Mouse (Mus musculus) frontal cortex, postnatal 36 days (tissue): Measurements from ENCODE around the gene Lin28b.
"Not testable (repeated sequence)": the region's sequence is repeated elsewhere in the genome, so short reads cannot be mapped to it uniquely, and the experiment has no call there.

ENCODE experiments used
- DNase-seq, 2 experiments: peaks; one replicate each; pipeline ENCODE4 v3.0.0; 2022; ENCODE audit warnings: low spot score in 2 of 2

Gene Lin28b

DNA sequence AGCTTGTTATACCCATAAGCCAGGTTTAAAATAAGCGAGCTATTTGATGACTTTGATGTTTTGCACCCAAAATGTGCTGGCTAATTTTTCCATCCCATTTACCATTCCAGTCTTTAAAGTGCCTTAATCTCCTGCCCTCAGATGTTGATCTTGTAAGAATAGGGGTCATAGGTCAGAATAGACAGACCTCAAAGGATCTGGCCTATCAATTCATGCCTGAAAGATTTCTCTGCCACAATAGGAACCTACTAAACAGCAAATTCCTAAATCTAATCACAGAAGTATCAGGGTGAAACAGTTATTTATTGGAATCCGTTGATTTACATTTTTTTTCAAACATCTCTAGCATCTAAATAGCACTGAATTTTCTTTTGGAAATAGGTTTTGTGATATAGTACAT, 74.5 kb downstream of the Lin28b start:
- DNase-seq, result no peak

DNA sequence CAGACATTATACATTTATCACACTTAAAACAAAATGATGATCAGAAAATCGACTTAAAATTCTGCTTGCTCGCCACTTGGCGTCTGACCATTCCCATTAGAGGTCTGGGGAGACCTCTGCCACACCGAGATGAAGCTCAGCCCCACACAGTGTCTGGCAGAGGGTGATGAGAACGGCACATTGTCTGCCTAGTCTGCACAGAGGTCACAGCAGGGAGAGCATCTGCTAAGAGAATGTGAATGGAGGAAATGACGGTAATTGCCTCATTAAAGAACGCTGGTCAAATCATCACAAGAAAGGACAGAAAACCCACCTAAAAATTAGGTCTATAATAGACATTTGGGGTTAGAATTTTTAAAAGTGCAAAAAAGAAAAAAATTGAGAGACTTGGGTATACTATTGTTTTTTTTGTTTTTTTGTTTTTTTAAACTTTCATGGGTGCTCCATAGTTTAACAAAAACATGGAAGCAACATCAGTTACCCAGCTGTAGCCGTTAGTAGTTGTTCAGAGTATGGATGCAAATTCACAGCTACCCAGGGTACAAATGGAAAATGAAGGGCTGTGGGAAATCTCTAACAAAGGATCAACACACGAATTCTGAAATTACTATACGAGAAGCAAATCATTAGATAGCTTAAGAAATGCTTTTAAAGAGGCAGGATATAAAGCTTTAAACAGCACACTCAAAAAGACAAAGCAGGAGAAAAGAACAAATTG, 75.4 kb downstream of the Lin28b start:
- DNase-seq, result no peak

DNA sequence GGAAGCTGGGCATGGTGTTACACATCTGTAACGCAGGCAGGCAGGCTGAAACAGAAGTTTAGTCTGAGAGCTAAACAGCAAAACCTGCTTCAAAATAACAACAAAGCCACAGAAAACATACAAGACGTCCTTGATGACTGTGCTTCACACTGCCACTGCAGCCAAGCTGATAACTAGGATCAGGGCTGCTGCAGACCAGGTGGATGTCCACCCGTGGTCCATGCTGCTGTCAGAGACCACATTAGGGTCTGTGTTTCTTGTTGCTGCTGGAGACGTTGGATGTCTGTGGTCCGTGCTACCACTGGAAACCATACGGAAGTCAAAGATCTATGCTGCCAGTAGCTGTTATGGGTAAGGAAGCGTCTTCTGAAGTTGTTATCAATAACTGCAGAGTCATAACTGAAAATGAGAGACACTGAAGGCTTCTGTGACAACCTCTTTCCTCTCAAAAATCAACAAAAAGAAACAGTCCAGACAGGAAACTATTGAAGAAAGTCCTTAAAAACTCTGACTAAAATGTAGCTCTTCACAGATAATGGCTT, 86.4 kb downstream of the Lin28b start:
- DNase-seq, result no peak

DNA sequence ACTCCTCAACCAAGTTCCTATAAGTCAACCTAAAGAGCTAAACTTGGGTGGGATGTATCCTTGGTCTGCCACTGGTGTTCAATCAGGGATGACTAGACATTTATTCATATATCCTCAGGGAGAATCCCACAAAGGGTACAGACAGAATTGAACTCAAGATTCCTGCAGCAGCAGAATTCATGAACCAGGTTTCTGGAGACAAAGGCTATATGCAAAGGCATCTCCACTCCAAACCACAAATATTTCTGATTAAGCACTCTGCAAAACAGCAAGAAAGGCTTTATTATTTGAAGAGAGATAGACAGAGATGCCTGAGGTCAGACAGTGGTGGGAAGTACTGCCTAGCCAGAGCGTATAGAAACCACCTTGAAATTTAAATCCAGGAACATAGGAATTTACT, 88.0 kb downstream of the Lin28b start:
- no peak for DNase-seq

DNA sequence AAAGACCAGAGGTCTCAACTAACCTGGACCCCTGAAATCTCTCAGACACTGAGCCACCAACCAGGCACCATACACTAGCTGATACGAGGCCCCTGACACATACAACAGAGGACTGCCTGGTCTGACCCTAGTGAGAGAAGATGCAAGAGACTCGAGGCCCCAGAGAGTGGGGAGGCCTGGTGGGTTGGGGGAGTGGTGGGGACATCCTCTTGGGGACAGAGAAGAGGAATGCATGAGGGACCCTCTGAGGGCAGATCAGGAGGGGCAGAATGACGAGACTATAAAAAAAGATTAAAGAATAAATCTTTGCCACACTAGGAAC, 103.6 kb downstream of the Lin28b start:
- no peak for DNase-seq

DNA sequence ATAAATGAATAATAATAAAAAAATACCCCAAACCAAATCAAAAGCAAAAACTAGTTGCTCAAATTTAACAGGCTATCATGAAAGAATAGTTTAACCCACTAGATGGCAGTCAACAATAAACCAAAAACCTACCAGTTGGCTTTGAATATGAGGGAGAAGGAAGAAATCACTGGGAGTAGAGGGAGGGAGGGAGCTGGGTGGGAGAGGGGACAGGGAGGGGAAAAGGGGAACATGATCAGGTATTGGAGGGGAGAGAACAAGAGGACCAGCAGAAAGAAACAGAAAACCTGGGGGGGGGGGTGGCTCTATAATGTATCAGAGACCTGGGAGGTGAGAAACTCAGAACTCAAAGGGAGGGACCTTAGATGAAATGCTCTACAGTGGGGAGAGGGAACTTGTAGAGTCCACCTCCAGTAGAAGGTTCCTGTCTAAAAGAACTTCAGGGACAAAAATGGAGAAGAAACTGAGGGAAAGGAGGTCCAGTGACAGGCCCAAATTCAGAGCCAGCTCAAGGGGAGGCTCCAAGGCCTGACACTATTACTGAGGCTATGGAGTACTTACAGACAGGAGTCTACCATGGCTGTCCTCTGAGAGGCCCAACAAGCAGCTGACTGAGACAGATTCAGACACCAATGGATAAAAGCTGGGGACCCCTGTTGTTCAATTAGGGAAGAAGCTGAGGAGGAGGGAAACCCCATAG, 104.1 kb downstream of the Lin28b start:
- DNase-seq, result no peak

DNA sequence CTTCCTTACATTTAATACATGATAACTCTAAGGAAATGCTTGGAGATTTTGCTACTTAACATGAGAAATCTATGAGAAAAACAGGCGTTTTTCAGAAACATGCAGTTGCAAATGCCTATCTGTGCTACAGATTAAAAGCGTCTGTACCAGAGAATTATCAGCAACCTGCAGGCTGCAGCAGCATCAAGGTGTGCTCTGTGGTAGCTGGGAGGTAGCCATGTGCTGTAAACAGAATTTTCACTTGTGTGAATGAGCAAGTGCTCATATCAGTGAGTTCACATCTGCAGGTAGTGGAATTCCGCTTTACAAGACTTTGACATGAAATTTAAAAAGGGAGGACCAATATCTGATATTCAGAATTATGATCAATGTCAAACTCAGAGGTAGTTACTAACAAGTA, 107.9 kb downstream of the Lin28b start:
- no peak for DNase-seq

DNA sequence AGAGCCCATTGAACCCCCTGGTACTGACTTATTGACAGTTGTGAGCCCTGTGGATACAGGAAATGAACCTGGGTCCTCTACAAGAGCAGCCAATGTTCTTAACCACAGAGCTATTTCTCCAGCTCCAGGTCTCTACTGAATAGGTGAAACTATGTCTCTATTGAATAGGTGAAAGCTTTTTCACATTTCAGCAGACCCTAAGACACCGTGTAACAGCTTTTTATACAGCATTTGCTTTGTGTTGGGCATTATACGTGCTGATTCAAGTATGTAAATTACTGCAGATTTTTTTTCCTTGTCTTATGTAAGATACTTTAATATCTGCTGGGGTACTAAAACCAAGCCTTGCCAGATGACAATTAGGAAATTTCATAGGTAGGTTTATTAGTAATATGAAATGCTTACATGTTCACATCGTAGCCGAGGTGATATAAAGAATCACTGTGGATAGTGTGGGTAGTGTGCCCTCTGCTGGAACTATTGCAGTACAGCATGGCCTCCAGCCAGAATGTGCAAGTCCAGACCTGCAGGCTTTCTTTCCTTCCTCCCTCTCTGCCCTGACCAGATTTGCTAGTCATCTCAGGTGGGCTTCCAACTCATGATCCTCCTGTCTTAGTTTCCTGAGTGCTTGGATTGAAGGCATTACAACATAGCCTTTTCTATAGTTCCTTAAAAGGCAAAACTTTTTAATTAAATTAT, 113.1 kb downstream of the Lin28b start:
- peak; percentile 65 to 79 for DNase-seq

DNA sequence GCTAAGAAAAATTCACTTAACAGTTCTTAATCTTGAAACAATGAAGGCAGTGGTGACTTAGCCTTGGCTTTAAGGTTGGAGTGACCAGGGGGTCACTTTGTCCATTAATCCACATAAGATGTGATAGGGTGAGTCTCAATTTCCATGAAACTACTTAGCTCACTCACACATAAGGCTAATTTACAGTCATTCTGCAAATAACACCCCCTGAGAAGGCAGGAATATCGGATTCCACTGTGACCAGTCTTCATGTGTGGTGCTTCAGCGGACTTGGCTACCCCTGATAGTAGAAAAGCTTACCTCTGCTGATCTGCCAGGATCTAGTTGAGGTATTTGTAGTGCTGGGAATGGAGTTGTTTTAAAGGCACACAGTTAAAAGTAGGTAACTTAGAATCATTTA, 115.7 kb downstream of the Lin28b start:
- no peak for DNase-seq

DNA sequence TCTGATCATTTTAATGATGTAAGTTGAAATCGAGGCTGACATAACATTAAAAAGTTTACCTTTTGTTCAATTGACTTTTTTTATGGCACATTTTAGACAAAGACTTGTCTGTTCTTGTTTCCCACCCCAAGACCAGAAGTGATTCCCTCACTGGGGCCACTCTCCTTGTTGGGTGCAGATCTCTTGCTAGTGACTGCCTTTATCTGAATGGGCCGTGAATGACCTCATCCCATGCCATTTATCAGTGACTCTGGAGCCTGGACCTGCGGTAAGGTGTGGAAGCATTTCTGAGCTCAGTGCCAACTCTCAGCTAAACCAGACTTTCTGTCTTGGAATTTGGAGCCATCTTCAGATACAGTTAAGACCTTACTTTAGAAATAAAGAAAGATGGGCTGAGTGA, 116.6 kb downstream of the Lin28b start:
- DNase-seq, result no peak

DNA sequence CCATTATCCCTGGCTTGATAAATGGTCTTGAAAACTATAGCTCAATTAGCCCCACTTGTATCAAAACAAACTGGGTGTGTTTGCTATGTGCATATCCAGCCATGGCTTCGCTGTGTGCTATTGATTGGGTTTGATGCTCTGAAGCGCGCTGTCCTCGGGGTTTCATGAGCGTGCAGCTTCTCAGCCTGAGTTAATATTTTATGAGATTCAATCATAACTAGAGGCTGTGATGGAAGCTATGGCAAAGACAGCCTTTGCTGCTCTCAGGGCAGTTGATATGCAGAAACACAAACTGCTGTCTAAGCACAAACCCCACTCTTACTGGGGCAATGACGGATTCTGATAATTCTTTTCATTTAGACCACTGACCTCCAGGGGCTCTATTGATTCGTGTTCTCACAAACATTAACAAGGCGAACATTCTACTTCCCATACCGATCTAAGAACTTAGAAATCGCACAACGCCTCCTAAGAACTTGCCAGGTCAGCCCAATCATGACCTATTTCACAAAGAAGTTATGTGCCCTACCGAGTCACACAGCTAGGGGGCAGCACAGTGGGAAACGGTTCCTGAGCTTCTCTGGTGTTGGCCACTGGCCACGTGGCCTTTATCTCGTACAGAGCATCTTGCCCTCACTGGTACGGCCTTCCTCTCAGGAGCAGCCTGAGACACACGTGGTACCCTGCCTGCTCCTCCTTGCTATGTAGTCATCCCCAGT, 119.0 kb downstream of the Lin28b start:
- DNase-seq, result no peak

DNA sequence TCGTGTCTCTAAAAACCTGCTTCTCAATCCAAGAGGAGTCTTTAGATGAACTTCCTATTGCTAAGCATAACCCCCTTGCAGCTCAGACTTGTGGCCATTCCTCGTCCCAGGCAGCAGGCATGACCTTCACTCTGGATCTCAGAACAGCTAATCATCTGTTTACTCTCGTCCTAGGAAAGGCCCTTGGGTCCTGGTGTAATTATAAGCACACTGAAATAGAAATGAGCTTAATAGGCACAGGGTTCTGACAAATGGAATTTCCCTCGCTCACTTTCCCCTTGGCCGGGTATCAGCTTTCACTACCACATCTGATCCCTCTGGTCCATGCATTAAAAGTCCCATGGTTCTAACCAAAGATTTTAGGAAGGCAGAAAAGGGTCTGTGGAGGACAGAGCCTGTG, 122.8 kb downstream of the Lin28b start:
- DNase-seq, result no peak

DNA sequence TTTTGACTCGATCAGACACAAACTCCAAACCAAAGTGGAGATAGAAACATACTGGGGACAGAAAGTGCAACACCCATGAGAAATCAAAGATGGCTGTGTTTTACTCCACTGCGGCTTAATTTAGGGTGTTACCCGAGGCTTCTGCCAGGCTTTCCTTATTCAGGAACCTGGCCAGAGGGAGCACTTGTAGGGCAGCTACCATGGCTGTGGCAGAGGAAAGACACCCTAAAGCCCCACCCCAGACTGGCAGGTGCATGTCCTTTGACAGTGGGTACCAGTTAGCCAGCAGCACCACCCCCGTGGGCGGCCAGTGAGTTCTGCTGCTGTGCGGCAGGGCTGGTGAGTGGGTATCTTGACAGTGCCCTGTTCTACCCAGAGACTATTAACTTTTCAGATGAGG, 130.1 kb downstream of the Lin28b start:
- no peak for DNase-seq

DNA sequence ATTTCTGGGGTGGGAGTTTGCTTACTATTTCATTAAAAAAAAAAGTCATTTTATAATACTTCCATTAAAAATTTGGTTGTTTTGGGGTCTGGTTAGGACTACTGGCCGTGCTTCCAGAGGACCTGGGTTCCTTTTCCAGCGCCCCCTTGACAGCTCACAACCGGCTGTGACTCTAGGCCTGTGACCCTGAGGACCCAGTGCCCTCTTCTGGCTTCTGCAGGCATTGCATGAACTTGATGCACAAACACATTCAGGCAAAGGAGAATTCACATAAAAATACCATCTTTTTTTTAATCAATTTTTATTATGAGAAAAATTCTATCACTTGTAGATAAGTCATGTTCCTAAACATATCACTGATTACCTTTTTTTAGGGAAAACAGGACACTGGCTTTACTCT, 138.1 kb downstream of the Lin28b start:
- not testable (repeated sequence) for DNase-seq

DNA sequence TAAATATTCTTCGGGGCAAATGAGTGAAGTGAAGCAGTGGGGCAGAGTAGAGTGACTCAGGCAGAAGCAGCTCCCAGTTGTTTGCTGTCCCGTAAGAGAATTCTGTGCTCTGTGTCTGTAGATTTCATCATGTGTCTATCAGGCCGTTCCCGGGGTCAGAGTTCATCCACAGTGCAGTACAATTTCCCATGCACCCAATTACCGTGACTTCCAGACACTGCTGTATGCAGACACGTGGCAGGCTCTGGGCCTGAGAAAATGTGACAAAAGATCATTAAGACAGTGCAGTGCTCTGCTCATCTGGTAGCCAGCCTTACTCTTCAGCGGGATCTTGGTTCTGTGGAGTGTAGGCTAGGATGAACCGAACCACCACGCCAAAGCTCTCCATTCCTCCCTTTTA, 141.0 kb downstream of the Lin28b start:
- DNase-seq, result no peak

DNA sequence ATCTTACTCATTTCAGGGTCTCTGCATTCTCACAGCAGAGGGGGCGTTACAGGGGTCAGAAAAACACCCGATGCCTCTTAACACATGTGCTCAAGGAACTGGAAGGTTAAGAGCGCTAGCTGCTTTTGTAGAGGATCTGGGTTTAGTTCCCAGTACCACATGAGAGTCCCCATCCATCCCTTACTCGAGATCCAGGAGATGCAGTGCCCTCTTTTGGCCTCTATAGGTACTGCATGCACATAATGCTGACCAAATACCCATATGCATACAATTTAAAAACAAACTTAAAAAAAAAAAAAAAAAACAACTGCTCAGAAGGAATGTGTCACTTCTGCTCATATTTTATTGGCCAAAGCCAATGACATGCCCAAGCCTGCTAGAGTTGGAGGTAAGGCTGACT, 141.8 kb downstream of the Lin28b start:
- DNase-seq, result no peak

DNA sequence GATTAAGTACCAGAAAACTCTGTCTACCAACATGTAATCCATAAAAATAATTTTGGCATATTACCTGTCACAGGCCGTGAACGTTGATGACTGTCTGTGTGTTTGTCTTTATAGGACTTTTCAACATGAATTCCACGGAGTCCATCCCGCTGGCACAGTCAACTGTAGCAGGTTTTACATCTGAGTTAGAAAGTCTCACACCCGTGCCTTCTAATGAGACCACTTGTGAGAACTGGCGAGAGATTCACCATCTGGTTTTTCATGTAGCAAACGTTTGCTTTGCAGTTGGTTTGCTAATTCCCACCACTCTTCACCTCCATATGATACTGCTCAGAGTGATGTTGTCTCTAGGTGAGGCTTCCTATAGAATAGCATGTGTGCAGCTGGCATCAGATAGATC, 147.1 kb downstream of the Lin28b start:
- DNase-seq, result no peak

DNA sequence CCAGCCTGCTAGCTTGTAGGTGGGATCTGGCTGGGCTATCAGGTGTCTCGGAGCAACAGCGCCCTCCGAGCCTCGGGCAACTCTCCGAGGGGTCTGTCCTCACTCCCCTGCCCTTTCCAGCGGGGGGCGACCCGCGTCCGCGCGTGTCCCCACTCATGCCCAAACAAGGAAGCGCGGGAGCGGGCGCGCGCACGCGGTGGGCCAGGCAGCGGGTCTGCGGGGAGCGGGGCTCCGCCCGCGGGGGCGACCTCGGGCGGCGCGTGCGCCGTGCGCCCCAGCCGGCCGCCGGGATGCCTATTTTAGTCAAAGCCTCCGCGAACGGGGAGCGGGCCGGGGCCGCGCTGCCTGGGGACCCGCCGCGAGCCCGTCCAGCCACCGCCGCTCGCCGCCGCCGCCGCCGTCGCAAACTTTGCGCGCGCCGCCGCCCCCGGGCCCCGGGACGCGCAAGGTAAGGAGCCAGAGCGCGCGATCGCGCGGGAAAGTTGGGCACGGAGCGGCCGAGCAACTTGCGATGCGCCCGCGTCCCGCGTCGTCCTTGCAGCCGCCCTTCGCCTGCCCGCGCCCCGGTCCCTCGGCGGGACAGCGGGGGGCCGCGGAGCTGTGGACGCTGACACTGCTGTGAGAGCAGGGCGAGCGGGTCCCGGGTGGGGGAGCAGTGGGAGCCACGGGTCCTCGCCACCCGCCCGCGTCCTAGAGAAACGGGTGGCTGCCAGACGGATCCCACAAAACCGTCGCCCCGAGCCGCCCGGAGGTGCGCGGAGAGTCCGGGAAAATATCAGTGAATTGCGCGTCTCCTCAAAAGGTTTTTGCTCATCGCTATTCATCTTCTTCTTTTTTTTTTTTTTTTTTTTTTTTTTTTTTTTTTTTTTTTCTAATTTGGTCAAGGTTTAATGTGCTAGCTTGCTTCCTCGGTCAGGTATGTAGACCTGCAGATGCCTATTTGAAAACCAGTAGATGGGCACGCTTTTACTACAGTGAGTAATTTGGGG, 150.5 kb downstream of the Lin28b start, which contains the start of gene Bves:
Gene Bves (plus strand): TSS at position 339 of the 989 bp plus-strand sequence.
- peak; percentile 10 to 19 for DNase-seq

DNA sequence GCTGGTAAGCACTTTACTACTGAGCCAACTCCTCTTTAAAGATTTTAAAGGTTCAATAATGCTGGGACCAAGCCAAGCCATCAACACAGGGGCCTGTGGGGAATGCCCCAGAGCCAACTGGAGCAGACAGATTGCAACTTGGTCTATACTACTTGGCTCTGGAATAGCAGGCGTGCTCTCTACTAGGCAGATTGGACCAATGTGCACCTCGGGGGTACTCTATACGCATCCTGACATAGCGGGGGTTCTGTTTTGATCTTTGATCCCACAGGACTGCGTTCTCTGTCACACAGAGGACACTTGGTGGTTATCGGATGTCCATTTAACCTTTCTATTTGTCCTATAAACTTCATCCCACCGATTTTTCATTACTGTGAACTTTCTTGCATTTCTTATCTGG, 151.3 kb downstream of the Lin28b start:
- no peak for DNase-seq

DNA sequence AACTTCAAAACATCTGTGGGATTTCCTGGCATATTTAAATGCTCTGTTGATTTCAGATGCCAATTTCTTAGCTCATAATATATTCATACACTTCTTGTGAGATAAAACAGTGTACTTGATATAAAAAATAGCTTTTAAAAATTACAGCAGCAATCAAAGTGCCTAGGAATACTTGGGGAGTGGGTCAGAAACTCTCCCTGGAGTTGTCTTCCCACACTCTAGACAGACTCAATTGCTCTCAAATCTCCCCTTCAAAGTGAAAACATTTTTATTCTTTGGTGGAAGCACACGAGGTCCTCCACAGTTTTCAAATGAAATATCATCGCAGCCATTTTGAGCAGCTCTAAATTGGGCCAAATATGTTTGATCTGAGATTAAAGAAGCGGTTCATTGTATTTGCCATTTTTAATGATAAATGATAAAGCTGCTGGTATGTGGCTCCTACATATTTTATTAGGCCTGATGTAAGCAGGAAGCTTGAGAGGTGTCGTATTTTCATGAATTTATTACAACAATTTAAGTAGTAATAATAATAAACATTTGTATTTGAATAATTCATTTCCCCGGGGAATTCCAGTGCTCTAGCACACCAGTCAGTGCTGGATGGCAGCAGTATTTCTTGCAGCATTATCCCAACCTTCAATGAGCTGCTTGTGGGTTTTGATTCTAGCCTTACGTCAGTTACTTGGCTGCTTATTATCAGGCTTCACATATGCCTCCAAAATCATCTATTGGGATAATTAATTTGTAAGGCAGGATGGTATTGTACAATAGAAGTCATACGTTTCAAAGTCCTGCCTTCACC, 157.8 kb downstream of the Lin28b start:
- no peak for DNase-seq
